ENCODE assay signal across 10 mouse cellular contexts in genomic region chr1:45864564-45865014, GRCm38 (mm10). TPM values are rescaled to one million over a fixed set of nuclear protein-coding genes. Genes with fewer than 3 reads are reported as not detected.
DNase-seq lines count a peak whose midpoint lies in the region; ATAC-seq lines count a peak whose summit lies in the region.
"Had no signal": no experiment of that assay in that cellular context is flagged by ENCODE, and none has a peak within 500 bp of the region (broad histone marks: within the 10 kb centered on the region; RNA-seq: fewer than 3 reads in every experiment).

No protein-coding gene starts in this region.

- no peaks in the 10 kb centered on the region for H3K27me3 ChIP-seq in heart, embryonic 16.5 days (ENCODE audit: control insufficient read depth, insufficient read depth, low read length)
- no peaks in the 10 kb centered on the region for H3K27me3 ChIP-seq in limb, embryonic 12.5 days
- H3K27me3 ChIP-seq in forebrain, embryonic 14.5 days (replicated peaks; ENCODE audit: control insufficient read depth, insufficient read depth, low read length) = no peaks in the 10 kb centered on the region

- no peak overlapping the region for H3K4me3 ChIP-seq in heart, embryonic 16.5 days (ENCODE audit: low read length)
- H3K4me3 ChIP-seq in limb, embryonic 12.5 days (replicated peaks) = no peak overlapping the region
- no peak overlapping the region for H3K4me3 ChIP-seq in forebrain, embryonic 14.5 days (ENCODE audit: low read depth, low read length)
- H3K4me3 ChIP-seq: layer of hippocampus, adult 2 months had no signal

- peak overlapping the region; percentile 25; the same call in 1 of the 2 replicates for H3K27ac ChIP-seq in heart, embryonic 16.5 days (ENCODE audit: low read length)
- peak overlapping the region; percentile 70; the same call in 1 of the 2 replicates for H3K27ac ChIP-seq in limb, embryonic 12.5 days
- no peak overlapping the region for H3K27ac ChIP-seq in forebrain, embryonic 14.5 days (ENCODE audit: low read depth, low read length)
- H3K27ac ChIP-seq: layer of hippocampus, adult 2 months had no signal

- WGBS in heart, embryonic 16.5 days = 23% methylated on average over 4 of the region's 4 CpGs
- 42% methylated on average over 4 of the region's 4 CpGs for WGBS in limb, embryonic 12.5 days
- 67% methylated on average over 4 of the region's 4 CpGs for WGBS in forebrain, embryonic 14.5 days

- ATAC-seq in heart, embryonic 16.5 days (replicated peaks; ENCODE audit: extremely low read depth, insufficient read depth, low FRiP score) = no peak; the same call in 1 of the 2 replicates
- ATAC-seq in limb, embryonic 12.5 days (ENCODE audit: insufficient number of reproducible peaks, insufficient read depth, low FRiP score, low TSS enrichment, low read depth) = peak; percentile 77; the same call in 1 of the 2 replicates
- ATAC-seq in forebrain, embryonic 14.5 days = no peak

- H3K36me3 ChIP-seq in heart, embryonic 16.5 days (ENCODE audit: control insufficient read depth, insufficient read depth) = no peaks in the 10 kb centered on the region
- H3K36me3 ChIP-seq in limb, embryonic 12.5 days = no peaks in the 10 kb centered on the region
- H3K36me3 ChIP-seq in forebrain, embryonic 14.5 days (ENCODE audit: control insufficient read depth, insufficient read depth, low read length) = no peaks in the 10 kb centered on the region

- H3K9me3 ChIP-seq in heart, embryonic 16.5 days (replicated peaks; ENCODE audit: control insufficient read depth, low read length) = 0 out of 2 replicates have a peak, but pooled peaks cover 3% of the 10 kb centered on the region
- H3K9me3 ChIP-seq in limb, embryonic 12.5 days = peaks cover 4% of the 10 kb centered on the region; the same call in 1 of the 2 replicates
- no peaks in the 10 kb centered on the region for H3K9me3 ChIP-seq in forebrain, embryonic 14.5 days (replicated peaks; ENCODE audit: control insufficient read depth, low read length)

- H3K4me1 ChIP-seq in heart, embryonic 16.5 days (ENCODE audit: control insufficient read depth, insufficient read depth, low read length) = peaks cover 25% of the 10 kb centered on the region
- peaks cover 16% of the 10 kb centered on the region; the same call in 1 of the 2 replicates for H3K4me1 ChIP-seq in limb, embryonic 12.5 days (replicated peaks)
- H3K4me1 ChIP-seq in forebrain, embryonic 14.5 days (ENCODE audit: control insufficient read depth, insufficient read depth, low read length) = no peaks in the 10 kb centered on the region

- H3K4me2 ChIP-seq in heart, embryonic 16.5 days (ENCODE audit: low read depth, low read length) = no peak overlapping the region
- no peak overlapping the region for H3K4me2 ChIP-seq in limb, embryonic 12.5 days
- no peak overlapping the region for H3K4me2 ChIP-seq in forebrain, embryonic 14.5 days (ENCODE audit: low read length)

- DNase-seq in 3134 (ENCODE audit: extremely low read depth, insufficient read length, low spot score) (peak; percentile 49), NIH3T3 (ENCODE audit: low read depth) (peak; percentile 71)
- DNase-seq in layer of hippocampus, postnatal 14 days (ENCODE audit: low spot score in 2 of 2) = no peak
- DNase-seq in spleen, postnatal 14 days (ENCODE audit: low spot score in 2 of 2) = no peak
- DNase-seq in forebrain, embryonic 14.5 days (ENCODE audit: low spot score) = no peak
- no peak for DNase-seq in frontal cortex, postnatal 10 days (ENCODE audit: low spot score in 2 of 2)

- no peak overlapping the region for H3K9ac ChIP-seq in heart, embryonic 16.5 days (ENCODE audit: low read length)
- H3K9ac ChIP-seq in limb, embryonic 12.5 days (replicated peaks) = no peak overlapping the region
- no peak overlapping the region for H3K9ac ChIP-seq in forebrain, embryonic 14.5 days (ENCODE audit: low read length)

RNA-seq across cellular contexts. Expression of gene Gm5269, which starts 25.5 kb away (rescaled TPM):
- not detected in 2 replicates for polyA plus RNA-seq in heart, embryonic 16.5 days (2015; fragmentation: Nextera tagmentation; extraction: Ambion mirVana)
- polyA plus RNA-seq in limb, embryonic 12.5 days (2016; fragmentation: Nextera tagmentation; extraction: Ambion mirVana) = not detected in 2 replicates
- total RNA-seq in layer of hippocampus, postnatal 14 days (2021) = not detected
- not detected in 2 replicates for polyA plus RNA-seq in forebrain, embryonic 14.5 days (2014; fragmentation: Nextera tagmentation; extraction: Ambion mirVana)
- total RNA-seq: layer of hippocampus, adult 2 months had no signal
- polyA plus RNA-seq: testis, adult 2 months had no signal

Comparison
In these comparisons a context has a peak if more than half of its experiments do, and no peak if none do; other contexts are left out.
1. DNase-seq: peak in 3134 (single experiment) and NIH3T3 (single experiment); none in layer of hippocampus, postnatal 14 days (0 of 2), spleen, postnatal 14 days (0 of 2), forebrain, embryonic 14.5 days (single experiment) and frontal cortex, postnatal 10 days (0 of 2).